Mouse (Mus musculus): ENCODE measurements around the gene Stard13. TPM values are rescaled to one million over a fixed set of nuclear protein-coding genes. Genes with fewer than 3 reads are reported as not detected.

The Stard13 gene
- total RNA-seq, 2 experiments from 2014 or later: 23.0 to 23.3 TPM

DNA sequence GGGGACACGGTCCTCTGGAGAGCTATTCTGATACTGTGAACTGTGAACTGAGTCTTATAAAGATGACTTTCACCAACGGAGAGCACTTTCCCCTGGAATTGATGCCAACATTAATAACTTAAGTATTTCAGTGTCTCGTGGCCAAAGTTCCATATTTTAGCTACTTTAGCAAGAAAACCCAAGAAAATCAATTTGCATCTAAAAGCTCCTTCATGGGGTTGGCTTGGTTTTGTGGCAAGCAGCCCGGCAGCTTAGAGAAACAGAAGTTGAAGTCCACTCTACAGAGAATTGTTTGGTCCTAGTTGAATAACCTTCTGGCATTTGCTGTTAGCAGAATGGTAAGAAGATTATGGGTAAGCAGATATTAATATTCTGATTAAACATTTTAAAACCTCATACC is 2.2 kb downstream of the Stard13 start:
- no peak for DNase-seq
- intact Hi-C loops (cut with DNase I): no loop called here

DNA sequence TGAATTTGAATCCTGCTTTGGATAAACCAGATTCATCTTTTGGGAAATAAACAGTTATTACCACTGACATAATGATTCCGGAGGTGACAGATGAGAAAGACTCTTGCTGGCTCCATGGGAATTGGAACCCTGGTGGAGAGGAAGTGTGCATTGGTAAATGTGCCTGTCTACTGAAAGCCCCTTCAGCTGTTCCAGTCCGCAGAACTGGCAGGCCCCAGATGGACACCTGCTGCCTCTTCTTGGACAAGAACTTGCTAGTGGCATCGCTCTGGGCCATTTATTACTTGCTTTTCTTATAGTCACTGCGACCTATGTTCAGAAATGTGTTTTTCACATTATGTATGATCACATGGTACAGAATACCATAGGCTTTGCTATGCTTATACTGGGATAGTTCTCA is 3.2 kb downstream of the Stard13 start:
- intact Hi-C loops (cut with DNase I): no loop called here
- DNase-seq: no peak

DNA sequence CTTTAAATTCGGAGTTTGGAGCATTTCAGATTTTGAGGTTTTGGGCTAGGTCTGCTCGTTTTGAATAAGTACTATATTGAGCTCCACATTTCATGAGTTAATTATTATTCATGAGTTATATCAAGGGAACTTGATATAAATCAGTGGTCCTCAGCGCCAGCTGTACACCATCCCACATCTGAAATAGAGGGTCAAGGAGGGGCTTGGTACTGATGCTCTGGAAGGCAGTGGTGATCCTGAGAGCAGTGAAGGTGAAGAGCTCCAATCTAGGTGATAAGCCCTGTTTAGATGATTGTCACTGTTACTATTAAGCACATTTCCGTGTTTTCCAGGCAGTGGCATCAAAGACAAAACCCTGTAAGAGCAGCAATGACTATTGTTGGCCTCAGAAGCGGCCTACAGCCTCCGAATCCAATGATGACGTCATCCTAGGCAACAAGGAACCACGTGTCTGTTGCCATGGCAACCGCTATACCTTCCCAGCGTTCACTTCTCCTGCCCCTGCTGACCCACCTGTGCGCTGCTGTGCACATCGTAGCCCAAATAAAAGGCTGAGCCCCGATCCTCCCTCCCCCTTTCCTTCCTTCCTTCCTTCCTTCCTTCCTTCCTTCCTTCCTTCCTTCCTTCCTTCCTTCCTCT is 5.2 kb downstream of the Stard13 start:
- intact Hi-C loops (cut with DNase I): no loop called here
- no peak for DNase-seq

DNA sequence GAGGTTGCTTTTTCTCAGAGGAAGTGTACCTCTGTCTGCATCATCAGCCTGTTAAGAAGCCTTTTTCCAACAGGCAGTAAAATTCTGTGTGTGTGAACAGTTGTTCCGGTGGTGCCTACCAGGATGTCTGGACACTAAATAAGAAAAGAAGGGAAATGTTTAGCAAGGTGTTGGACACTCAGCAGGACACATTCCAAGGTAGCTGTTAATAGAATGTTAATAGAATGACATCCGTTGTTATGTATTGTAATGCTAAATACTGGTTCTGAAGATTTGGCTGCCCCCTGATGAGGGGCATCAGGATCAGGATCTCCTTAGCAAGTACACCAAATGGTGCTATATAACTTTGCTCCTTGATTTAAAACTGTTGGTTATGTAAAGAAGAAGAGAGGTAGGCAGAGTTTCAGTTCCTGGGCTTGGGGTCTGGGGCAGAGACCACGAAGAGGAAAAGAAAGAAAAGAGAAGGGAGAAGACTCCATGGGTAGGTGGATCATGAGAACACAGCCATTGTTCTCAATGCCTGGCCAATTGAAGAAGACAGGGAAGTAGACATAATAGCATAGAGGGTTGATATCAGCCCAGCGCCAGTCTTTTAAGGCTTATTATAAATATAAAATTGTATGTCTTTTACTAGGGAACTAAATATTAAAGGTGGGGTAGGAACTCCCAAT is 9.8 kb downstream of the Stard13 start:
- no peak for DNase-seq
- intact Hi-C loops (cut with DNase I): no loop called here

DNA sequence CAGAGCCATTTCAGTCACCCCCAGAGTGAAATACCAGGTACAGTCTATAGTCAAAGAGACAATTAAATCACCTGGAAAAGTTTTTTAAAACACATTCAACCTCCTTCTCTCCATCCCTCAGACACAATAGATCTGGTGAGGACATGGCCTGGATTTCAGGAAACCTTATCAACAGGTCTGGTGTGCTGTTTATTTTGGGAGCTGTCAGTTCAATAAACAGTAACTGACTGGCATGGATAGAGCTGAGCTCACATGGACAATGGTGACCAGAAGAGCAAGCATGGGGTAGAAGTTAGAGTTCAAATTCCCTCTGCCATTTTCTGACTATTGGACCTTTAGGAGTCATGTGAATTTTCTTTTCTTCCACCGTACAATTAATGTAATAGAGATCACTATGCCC is 10.8 kb downstream of the Stard13 start:
- DNase-seq: no peak
- intact Hi-C loops (cut with DNase I): no loop called here

DNA sequence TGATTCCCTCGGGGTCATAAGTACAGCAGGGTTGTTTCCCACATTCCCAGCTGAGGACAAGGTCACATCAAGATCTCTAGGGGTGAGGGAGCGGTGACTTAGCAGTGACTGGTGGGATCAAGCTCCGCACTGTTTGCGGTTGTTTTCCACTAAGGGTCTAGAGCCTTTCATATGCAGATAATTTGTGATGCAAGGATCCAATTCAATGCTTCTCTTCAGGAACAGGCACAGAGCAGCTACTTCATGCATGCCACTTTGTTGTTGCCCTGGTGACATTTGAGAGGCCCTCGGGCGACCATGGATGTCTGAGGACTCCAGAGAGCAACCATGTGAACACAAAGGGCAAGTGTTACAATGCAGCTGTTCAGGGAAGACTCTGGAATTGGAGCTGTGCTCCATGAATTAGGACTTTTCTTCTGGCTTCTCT is 14.9 kb downstream of the Stard13 start:
- intact Hi-C loops (cut with DNase I): no loop called here
- DNase-seq: no peak

DNA sequence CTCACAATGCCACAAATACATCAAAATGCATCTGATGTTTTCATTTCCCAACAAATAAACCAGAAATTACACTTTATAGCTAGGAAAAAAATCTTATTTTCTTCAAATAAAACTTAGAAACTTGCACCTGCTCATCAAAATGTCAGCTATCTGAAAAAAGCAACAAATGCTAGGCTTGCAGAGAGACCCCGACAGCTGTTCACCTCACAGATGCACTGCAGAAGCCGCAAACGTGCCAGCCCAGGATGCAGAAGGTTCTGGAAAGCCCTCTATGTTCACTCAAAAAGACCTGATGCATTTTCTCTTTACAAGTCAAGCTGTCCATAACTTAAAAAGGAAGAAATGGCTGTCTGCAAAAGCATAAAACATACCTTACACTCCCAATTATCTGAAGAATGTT is 20.5 kb downstream of the Stard13 start:
- no peak for DNase-seq
- intact Hi-C loops (cut with DNase I): no loop called here

DNA sequence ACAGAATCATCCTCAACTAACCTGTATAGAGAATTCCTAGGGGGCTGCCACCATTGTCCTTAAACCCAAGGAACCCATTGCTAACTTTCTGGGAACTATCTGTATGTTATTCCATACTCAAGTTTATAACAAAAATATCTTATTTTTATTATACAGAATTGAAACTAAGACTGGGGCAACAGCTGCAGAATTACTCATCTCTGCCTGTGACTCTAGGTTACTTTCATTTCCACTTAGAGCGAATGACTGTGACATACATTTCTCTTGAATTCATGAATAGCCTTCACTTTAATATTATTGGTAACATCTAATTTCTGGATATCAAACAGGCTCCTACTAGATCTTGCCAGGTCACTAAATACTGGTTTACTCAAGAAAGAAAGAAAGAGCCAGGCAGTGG is 22.8 kb downstream of the Stard13 start:
- no peak for DNase-seq

DNA sequence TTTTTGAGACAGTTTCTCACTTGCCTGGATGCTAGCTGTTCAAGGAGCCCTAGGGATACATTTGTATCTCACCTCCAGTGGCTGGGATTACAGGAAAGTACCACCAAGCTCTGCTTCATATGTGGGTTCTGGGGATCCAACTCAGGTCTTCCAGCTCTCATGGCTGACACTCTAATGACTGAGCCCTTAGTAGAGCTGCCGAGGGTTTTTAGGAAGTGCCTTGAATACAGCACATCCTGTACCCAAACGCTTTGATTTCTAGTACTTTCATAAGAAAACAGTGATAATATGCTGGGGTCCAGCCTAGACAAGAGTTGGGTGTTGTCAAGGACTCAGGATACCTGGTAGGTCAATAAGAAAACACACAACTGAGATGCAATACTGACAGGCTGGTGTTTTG is 23.6 kb downstream of the Stard13 start:
- intact Hi-C loops (cut with DNase I): no loop called here
- no peak for DNase-seq

More for the DNA sequence above, 22.8 kb downstream of the Stard13 start:
- intact Hi-C loops (cut with DNase I): no loop called here

DNA sequence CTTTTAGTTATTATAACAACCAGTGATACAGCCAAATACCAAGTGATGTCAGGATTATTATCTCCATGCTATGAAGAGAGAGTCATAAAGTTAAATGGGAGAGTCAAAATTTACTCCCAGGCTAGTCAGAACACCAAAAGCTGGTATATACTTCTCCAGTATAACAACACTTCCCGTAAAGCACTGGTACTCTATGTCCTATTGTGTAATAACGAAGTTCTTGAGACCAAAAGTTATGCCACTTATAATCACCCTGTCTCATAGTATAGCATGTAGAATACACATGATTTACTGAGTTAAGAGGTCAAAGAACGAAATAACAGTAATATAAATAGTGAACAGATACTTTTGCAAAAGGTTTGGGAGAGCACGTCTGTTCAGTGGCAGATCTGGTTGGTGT is 28.6 kb downstream of the Stard13 start:
- intact Hi-C loops (cut with DNase I): no loop called here
- no peak for DNase-seq

DNA sequence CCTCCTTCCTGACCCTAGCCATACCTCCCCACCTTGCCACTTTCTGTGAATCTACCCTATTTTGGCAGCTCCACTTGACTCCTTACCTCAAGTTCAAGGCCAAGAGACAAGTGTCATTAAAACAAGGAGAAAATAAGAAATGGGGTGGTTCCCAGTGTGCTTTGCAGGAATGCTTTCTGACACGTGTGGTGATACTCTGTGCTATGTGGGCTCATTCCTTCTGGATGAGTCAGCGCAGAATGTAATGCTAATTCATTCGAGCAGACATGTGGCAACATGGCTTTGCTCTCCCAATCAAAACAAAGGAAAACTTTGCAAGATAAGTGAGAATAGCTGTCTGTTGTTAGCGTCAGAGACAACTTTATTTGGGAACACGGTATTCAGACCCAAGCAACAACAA is 30.7 kb downstream of the Stard13 start:
- intact Hi-C loops (cut with DNase I): no loop called here
- no peak for DNase-seq

DNA sequence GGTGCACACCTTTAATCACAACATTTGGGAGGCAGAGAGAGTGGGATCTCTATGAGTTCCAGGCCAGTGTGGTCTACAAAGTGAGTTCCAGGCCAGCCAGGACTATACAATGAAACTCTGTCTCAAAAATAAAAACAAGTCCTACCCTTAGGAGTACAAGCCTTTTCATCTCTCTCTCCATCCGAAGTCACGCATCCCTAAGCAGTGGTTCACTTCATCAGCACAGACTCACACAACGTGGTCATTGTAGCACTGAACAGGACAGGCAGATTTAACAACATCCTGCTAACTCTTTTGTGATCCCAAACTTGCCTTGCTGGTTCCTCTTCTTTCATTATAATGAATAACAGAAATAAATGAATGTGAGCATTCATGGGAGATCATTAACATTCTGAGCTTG is 32.4 kb downstream of the Stard13 start:
- intact Hi-C loops (cut with DNase I): no loop called here
- DNase-seq: no peak

DNA sequence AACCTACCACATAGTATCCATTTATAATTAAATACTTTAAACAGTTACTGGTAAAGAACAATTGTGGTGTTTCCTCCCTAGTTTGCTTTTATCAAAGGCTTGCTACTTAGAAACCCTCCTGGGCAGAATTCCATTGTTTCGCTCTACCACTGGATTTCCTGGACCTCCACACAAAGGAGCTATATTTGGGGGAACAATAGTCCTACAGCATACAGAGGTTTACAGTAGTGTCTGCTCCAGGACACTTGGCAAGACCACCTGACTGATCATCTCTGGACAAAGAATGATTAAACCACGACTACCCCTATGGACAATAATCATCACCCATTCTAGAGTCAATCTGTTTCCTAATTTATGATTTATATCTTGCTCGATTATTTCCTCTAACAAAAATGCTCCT is 34.4 kb downstream of the Stard13 start:
- intact Hi-C loops (cut with DNase I): no loop called here
- no peak for DNase-seq

DNA sequence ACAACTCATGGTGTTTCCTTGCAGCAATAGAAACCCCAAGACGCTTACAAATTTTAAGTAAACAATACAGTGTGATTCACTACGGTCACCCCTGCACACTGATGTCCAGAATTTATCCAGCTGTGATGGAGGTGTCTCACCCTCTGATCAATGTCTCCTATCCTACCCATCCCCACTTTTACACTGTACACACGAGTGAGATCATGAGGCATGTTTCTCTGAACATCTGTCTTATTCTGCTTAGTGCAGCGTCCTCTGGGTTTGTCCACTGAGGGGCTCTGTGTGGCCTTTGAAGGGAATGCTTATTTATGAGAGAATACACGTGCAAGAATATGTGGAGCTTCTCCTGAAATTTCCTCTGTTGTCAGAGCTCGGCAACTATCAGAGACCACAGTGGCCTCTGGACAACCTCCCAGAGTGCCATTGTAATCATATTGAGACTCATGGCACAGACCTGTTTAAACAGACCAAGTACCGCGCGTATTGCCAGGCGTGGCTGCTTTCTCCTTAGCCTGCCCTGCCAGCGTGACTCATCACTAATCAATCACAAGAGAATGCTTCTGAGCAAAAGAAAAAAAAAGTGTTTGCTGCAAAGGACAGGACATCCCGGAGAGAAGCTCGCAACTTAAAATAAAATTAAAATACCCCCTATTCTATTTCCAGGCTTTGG is 36.9 kb downstream of the Stard13 start:
- no peak for DNase-seq
- intact Hi-C loops (cut with DNase I): no loop called here

DNA sequence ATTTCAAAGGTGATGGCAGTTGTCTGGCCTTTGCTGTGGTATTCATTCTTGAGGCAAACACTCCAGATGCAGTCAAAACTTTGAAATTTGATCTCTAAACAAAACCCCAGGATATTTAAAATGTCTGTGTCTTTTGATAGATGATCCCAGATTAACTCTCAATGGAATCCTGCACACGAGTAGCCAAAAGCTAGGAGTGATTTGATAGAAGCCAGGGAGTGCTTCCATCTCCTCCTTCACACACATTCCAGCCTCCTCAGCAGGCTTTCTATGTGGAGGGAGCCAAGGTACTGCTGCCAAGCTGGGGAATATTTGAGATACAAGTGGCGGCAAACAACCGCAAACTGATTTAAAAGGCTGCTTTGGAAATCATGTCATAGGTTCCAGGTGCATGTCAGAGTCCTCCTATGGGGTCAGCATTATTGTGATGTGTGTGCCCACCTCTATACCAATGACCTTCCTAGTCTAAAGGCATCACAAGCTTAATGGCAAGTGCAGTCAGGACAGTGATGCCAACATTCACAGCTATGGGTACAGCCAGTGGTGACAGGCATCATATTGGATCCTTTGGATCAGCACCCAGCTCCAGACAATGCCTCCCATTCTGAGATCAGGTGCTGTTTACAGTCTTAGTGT is 39.6 kb downstream of the Stard13 start:
- no peak for DNase-seq
- intact Hi-C loops (cut with DNase I): loop anchor here (5.0 kb wide), 3 partner anchors 87 to 173 kb away; no protein-coding TSS in a partner anchor

DNA sequence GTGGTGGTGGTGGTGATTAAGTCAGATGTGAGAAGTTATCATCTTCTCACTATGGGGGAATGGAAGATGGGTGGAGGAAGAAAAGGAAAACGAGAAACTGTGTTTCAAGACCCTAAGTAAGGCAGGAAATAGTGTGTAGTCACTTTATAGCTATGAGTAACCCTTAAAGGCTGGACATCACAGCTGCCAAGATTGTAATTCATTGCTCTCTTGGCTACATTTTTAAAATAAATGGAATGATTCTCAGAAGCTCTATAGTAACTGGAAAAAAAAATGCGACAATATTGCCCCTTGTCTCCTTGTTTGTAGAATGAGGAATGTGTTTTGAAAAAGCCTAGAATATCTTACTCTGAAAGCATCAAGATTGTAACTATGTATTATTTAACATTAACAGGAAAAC is 41.4 kb downstream of the Stard13 start:
- DNase-seq: no peak
- intact Hi-C loops (cut with DNase I): loop anchor here (5.0 kb wide), 3 partner anchors 85 to 175 kb away; no protein-coding TSS in a partner anchor

DNA sequence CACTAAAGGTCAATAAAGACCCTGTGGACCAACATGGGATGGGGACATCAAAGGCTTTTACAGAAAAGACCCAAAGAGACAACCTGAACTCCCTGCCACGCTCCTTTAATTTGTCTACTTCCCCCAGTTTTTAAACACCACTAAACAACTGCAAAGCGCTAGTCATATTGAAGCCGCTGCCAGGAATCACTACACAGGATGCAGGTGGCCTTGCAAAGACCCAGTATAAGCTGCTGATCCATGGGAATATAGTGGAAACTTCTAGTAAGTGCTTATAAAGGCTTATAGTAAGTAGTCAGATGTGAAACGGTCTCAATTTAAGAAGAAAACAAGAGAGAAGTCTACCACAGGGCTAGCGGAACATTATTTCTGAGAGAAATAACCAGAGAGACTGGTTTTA is 42.9 kb downstream of the Stard13 start:
- no peak for DNase-seq
- intact Hi-C loops (cut with DNase I): loop anchor here (5.0 kb wide), 3 partner anchors 83 to 177 kb away; no protein-coding TSS in a partner anchor

DNA sequence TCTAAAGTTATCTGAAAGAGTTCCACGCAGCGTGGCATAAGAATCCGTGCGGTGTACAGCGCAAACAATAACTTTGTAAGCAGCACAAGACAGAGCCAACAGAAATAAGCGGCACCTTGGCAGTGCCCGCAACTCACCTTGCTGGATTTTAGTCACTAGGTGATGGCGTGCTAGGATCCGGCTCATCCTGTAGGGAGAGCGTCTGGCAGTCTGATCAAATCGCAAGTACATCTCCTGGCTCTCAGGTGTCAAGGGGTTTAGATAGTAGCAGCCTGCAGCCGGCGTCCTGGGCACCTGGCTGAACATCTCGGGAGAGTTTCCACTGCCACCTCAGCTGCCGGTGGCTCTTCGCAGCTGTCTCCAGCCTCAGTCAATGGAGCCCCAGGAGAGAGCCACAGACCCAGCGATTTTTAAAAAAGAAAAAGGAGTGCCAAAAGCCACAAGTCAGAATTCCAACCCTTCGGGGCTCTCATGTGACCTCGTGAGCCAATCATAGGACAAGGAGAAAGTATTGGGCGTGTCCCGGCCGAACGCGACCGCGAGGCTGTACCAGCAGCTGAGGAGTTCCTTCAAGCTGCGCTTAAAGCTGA is 43.8 kb downstream of the Stard13 start:
- peak; percentile 64 to 71 for DNase-seq
- intact Hi-C loops (cut with DNase I): loop anchor here (2.0 to 5.0 kb wide), 4 partner anchors 47 to 177 kb away; no protein-coding TSS in a partner anchor

DNA sequence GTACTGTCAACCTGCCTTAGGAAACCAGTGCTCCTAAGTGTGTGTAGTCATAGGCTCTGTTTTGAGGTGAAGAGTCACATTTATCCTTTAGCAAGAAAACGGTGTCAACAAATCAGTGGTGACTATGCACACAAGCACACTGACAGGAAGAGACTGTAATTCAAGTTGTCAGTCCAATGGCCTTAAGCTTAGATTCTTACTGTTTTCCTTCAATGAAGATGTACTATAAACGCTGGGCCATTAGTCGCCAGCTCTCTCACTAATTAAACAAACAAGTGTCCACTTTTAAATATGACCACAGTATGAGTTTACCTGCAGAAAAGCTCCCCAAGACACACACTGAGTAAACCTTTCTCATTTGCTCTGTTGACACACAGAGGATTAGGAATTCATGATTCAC is 44.3 kb downstream of the Stard13 start:
- DNase-seq: no peak
- intact Hi-C loops (cut with DNase I): loop anchor here (2.0 kb wide), 1 partner anchor 47 kb away; no protein-coding TSS in a partner anchor

DNA sequence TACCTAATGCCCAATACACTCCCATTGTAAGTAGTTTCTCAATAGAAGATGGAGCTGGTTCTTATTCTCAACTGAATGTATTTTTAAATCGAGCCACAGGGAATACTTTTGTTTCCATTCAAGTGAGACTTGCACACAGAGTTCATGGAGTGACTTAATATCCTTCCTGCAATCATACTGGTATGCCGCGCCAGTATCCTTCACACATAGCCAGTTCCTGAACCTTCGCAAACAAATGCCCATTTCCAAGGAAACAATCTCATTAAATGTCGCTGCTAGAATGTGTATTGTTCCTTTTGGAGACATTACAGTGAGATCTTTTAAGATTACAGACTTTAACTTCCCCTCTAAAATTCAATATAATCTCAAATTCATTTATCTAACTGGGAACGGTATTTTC is 45.0 kb downstream of the Stard13 start:
- DNase-seq: no peak
- intact Hi-C loops (cut with DNase I): loop anchor here (2.0 kb wide), 1 partner anchor 46 kb away; no protein-coding TSS in a partner anchor

DNA sequence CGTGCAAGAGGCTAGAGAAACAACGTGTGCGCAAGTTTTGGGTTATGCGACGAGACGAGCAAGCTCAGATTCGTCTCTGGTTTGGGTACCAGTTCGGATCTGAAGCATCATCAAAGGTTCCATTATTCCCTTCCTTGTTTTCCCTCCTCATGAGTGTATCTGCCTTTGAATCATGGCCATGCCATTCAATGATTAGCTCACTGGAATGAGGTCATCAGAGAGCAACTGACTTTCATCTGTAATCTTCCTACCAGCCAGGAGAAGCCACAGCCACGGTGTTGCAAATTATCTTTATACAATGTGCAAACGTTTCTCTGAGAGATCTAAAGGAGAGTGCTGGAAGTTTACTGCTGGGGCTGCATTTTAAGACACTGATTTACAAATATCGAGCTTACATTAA is 46.3 kb downstream of the Stard13 start:
- intact Hi-C loops (cut with DNase I): no loop called here
- DNase-seq: no peak
